Mouse (Mus musculus): Measurements from ENCODE around the gene Ctnnbl1.

GRCm38 (mm10) chr2:157773661-157774060, 36.5 kb downstream of the Ctnnbl1 start:
- no peak for TF ChIP-seq POLR2A (IDR thresholded peaks at IDR 0.05; ENCODE audit: borderline replicate concordance, extremely low read depth, insufficient read depth, insufficient read length, poor library complexity, severe bottlenecking)
- no peak for TF ChIP-seq CTCF (IDR thresholded peaks at IDR 0.05; ENCODE audit: borderline replicate concordance, extremely low read depth, insufficient read depth, insufficient read length)
